Mouse (Mus musculus) left cerebral cortex, postnatal 14 days (tissue): ENCODE data around the gene Olfr71. TPM values are rescaled to one million over a fixed set of nuclear protein-coding genes. Genes with fewer than 3 reads are reported as not detected.

Source experiments
- DNase-seq, 2 experiments: peaks; one replicate each; pipeline ENCODE4 v3.0.0; 2021 to 2022; ENCODE audit warnings: low spot score in 2 of 2, mixed read lengths in 1 of 2
- intact Hi-C: fragments of 180-260 bp; cut with DNase I; formaldehyde crosslinking; loops from one replicate; pipeline ENCODE4 v1.15.1; 2025
- total RNA-seq, 2 experiments: library from RNA; stranded (reverse); gene quantifications; 2 replicates each; pipeline ENCODE4 v1.2.3; 2021

Olfr71 gene
- total RNA-seq, 2 experiments from 2014 or later = not detected

- peak in 1 of 2 experiments; percentile 45 for DNase-seq
- intact Hi-C loops = no loop called here
These were observed 12.1 kb upstream of the Olfr71 start for GRCm38 (mm10) chr4:43722191-43722590.

DNA sequence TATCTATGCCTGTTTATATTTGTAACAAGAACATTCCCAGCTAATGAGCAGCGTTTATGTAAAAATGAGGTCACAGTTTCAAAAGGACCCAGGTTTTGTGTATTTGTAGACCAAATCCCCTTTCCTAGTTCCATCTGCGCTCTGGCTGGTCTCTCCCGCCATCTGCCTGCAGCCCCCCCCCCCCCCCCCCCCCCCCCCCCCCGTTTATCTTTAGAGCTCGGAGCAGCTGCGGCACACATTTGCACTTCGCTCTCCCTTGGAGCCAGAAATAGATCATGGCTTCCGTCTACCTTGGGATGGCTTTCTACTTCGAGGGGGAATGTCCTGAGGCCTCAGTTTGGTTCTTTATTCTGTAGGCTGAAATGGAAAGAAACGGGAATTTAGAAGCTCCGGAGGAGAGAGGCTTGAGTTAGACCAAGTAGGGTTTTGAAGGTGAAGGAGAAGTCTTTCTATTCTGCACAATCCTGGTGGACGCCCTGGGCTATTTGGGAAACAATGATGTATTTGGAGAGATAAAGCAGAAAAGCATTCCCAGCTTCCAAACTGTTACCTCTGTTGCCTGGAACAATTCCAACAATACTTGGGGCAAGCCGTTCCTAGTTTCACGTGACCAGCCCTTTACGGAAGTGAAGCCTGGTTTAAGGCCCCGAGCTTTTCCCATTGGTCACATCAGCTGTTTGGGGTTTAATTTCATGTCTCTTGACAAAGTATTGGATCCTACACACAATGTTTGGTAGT is 10.6 kb upstream of the Olfr71 start:
- intact Hi-C loops = no loop called here
- DNase-seq = peak in 1 of 2 experiments; percentile 43

- intact Hi-C loops = no loop called here
- DNase-seq = peak; percentile 51 to 62
These were observed 3.7 kb upstream of the Olfr71 start for GRCm38 (mm10) chr4:43713652-43714219.

- intact Hi-C loops = loop anchor here (1.0 to 2.0 kb wide), 2 partner anchors 39 to 82 kb away; no protein-coding TSS in a partner anchor
- DNase-seq = peak; percentile 78 to 83
These were observed 1.8 kb upstream of the Olfr71 start for GRCm38 (mm10) chr4:43711821-43712220.

GRCm38 (mm10) chr4:43705991-43706390 is 4.1 kb downstream of the Olfr71 start:
- DNase-seq = no peak
- intact Hi-C loops = no loop called here

DNA sequence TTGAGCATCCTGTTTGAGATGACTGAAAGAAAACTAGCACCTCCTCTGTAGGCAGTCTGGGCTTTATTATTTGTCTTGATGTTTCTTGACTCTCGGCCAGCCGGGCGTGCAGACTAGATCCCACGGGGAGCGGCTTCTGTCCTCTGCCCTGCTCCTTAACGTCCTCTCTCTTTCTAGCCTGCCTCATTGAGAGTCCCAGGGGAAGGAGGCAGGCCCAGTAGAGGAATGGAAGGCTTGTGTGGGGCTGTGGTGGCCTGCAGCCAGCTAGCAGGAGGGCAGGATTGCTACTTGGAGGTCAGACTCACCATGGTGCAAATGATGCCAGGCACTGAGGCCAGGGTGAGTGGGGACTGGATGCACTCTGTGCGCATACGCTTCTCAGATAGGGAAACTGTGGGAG is 6.2 kb downstream of the Olfr71 start:
- no peak for DNase-seq
- intact Hi-C loops = no loop called here

DNA sequence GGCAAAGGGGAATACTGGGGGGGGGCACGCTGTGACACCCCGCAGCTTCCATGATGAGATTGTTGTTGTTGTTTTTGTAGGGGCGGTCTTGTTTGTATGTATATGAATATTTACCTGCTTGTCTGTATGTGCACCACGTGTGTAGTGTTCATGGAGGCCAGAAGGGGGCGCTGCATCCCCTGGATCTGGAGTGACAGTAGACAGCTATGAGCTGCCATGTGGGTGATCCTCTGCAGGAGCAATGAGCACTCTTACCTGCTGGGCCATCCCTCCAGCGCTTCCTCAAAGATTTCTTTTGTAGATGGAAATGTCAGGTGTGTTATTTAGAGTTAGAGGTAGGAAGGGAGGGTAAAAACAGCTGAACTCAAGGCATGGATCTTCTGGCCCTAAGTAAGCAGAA is 6.6 kb downstream of the Olfr71 start:
- intact Hi-C loops = no loop called here
- no peak for DNase-seq

GRCm38 (mm10) chr4:43700707-43701106 is 9.3 kb downstream of the Olfr71 start, which contains the start of gene Olfr70:
TSS of gene Olfr70 (minus strand) at chr4:43700807.
- DNase-seq = no peak
- intact Hi-C loops = no loop called here

DNA sequence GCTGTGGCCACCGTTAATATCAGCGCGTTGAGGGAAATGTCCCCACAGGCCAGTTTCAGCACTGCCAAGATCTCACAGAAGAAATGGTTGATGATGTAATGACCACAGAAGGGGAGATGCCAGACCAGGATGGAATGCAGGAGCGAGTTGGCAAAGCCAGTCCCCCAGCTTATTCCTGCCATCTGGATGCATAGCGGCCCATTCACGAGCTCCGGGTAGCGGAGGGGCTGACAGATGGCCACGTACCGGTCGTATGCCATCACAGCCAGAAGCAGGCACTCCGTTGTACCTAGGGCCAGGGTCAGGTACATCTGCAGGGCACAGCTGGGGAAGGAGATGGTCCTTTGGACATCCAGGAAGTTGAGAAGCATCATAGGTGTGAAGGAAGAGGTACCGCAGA is 13.5 kb downstream of the Olfr71 start:
- intact Hi-C loops = no loop called here
- no peak for DNase-seq

DNA sequence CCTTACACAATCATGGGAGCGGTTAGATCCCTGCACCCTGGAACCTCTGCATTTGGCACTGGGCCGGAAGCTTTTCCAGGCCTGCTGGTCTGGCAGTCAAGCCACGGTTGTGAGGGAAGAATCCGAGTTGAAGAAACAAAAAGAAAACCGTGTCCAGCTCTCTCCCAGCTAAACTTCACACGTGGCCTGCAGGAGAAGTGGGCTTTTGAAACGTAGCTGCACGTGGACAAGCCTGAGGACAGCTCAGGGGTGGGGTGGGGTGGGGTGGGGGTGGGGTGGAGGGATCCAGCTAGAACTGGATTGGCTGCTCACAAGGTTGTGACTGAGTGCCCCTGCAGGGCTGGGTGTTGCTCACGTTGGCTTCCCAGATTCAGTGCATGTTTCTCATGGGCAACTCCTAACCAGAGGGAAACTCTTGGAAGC is 14.8 kb downstream of the Olfr71 start:
- DNase-seq = no peak
- intact Hi-C loops = no loop called here

GRCm38 (mm10) chr4:43694439-43695248 is 15.4 kb downstream of the Olfr71 start:
- intact Hi-C loops = no loop called here
- no peak for DNase-seq

DNA sequence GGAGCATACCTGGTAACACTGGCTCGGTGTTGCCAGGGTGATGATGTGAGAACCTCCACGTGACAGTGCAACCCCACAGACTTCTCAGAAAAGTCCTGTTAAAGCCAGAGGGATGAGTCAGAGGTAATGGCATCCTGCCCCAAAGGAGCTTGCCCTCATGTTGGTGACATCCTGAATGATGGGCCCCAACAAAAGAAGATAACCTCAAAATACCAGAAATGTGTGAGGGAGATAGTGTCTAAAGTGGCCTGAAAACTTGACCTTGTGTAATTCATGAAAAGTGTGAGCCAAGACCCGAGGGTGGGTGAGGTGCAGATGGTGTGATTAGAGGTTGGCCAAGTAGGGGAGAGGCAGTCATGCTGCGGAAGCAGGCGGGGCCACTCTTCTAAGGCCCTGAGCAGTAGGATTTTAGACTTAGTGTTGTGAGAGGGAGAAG is 16.2 kb downstream of the Olfr71 start:
- DNase-seq = no peak
- intact Hi-C loops = no loop called here

- peak; percentile 28 to 66 for DNase-seq
- intact Hi-C loops = no loop called here
These were observed 19.0 kb downstream of the Olfr71 start for GRCm38 (mm10) chr4:43691026-43691425.

- intact Hi-C loops = no loop called here
- no peak for DNase-seq
These were observed 20.0 kb downstream of the Olfr71 start for GRCm38 (mm10) chr4:43690021-43690420.

DNA sequence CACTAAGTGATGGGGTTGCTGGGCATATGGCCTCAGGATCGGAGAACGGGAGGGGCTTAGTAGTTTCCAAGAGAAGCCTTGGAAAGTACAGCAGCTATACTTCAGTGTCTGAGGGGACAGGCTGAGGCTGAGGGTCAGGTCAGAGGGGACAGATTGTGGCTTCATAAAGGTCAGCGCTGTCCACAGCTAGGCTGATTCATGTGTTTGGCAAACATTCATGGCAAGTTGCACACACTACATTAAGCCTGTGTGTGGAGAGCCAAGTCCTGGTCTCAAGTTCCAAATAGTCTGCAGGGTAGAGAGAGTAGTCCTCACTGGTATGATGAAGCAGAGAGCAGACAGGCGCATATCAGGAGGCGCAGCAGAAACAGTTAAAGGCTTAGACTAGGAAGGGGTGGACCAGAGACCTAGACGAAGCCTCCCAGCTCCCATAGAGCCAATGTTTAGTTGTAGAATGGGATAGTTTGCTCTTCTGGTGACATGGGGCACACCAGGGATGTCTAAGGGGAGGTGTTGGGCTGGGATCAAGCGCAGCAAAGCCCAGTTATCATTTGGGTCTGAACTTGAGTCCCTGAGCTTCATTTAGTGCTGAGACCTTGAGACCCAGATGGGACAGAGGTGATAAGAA is 30.5 kb downstream of the Olfr71 start:
- no peak for DNase-seq
- intact Hi-C loops = no loop called here

DNA sequence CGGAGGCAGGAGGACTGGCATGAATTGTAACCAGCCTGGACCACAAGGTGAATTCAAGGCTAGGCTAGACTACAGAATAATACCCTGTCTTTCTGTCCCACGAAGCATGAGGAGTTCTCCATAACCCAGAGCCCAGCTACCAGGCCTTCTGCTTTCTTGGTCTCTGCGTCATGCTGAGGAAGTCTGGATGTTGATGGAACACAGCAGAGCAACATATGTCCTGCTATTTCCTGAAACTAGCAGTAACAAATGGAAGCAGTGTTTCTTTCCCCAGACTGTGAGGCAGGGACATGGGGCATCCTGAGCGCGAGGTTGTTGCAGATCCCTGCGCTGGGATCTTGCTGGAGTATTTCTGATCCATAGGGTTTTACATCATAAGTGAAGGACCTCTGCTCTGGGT is 31.5 kb downstream of the Olfr71 start:
- no peak for DNase-seq
- intact Hi-C loops = no loop called here

DNA sequence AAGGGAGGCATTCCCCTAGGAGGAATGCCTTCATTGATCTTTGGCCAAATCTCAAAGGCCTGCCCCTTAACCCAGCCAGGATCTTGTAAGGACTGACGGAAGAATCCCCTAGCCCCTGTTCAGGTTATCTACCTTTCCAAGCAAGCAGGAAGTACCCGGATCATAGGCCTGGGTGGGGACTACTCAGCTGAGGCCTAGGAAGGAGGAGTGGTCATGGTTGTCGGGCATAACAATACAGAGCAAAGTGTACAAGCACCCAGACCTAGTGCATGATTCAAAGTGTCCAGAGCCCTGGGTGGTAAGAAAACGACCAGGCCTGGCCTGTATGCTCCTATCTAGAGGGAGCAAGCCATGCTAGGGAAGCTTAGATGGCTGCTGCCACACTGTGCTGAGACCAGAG is 34.4 kb downstream of the Olfr71 start:
- intact Hi-C loops = no loop called here

GRCm38 (mm10) chr4:43674974-43675373 is 35.1 kb downstream of the Olfr71 start:
- intact Hi-C loops = no loop called here
- DNase-seq = no peak

More for the DNA sequence above, 34.4 kb downstream of the Olfr71 start:
- DNase-seq = no peak

DNA sequence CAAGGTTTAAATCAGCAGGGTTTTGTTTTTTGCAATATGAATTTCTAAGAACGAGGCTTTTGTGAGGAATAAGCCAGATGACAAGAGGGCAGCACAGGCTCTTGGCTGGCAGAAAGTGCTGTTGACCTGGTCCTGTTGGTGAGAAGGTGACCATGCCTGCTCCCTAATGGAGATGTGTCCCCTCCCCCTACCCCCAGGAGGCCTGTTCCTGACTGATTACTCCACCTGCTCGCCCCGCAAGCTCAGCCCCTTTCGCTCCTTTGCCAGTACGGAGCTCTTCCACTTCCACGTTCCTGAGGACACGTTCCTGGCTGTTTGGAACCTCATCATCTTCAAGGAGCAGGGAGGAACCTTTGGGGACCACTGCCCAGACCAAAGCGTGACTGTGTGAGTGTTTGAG is 36.4 kb downstream of the Olfr71 start:
- no peak for DNase-seq
- intact Hi-C loops = loop anchor here (2.0 kb wide), 1 partner anchor 37 kb away; the partner anchor contains the start of gene Olfr71

DNA sequence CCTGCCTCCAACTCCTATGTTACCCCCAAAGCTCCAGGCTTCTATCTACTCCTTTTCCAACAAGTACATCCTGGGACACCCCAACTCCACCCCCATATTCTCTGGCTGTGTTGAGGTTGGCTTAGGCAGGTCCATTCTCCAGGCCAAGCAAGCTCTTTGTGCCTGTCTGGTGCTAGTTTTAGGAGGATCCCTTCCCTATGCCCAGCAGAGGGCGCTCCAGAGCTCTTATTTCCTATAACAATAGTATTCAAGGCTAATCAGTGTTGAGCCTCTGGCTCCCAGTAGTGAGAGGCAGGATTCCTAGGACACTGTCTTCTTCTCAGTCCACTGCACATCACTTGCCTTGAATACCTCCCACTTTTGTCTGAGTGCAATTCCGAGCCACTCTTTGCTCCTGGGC is 38.0 kb downstream of the Olfr71 start:
- intact Hi-C loops = loop anchor here (2.0 kb wide), 1 partner anchor 39 kb away; the partner anchor contains the start of gene Olfr71
- DNase-seq = peak; percentile 86 to 91
